Mouse (Mus musculus) ES-Bruce4 (cell line): ENCODE data around the gene Tcf7l2. TPM values are rescaled to one million over a fixed set of nuclear protein-coding genes. Genes with fewer than 3 reads are reported as not detected.

ENCODE experiments used
- H3K27ac ChIP-seq: 2 replicates; pipeline ENCODE4 v1.5.1; 2012; ENCODE audit warnings: low read length, inconsistent platforms; ENCODE audit not compliant: insufficient read depth
- H3K27me3 ChIP-seq: 2 replicates; pipeline ENCODE4 v1.6.1; 2012; ENCODE audit warnings: mild to moderate bottlenecking, low read length, inconsistent platforms; ENCODE audit not compliant: control insufficient read depth, poor library complexity, insufficient read depth, severe bottlenecking
- H3K36me3 ChIP-seq: 2 replicates; pipeline ENCODE4 v1.6.1; 2012; ENCODE audit warnings: inconsistent platforms, mild to moderate bottlenecking, low read length, moderate library complexity; ENCODE audit not compliant: control insufficient read depth, poor library complexity, insufficient read depth, severe bottlenecking
- H3K4me1 ChIP-seq: one replicate; pipeline ENCODE4 v1.8.1; 2011; ENCODE audit warnings: low read length; ENCODE audit not compliant: control insufficient read depth, insufficient read depth
- H3K4me3 ChIP-seq: 2 replicates; pipeline ENCODE4 v1.5.1; 2011; ENCODE audit warnings: low read depth, mild to moderate bottlenecking, low read length
- H3K9ac ChIP-seq: 2 replicates; pipeline ENCODE4 v1.6.1; 2012; ENCODE audit warnings: low read depth, mild to moderate bottlenecking, inconsistent platforms; ENCODE audit not compliant: poor library complexity, severe bottlenecking
- H3K9me3 ChIP-seq: replicated peaks from 2 replicates; pipeline ENCODE4 v1.6.1; 2012; ENCODE audit warnings: mild to moderate bottlenecking, low read length, inconsistent platforms; ENCODE audit not compliant: control insufficient read depth, poor library complexity, insufficient read depth, severe bottlenecking
- CTCF ChIP-seq: IDR thresholded peaks from one replicate; pipeline ENCODE4 v1.8.1; 2011; ENCODE audit warnings: low read depth, low read length
- EP300 ChIP-seq: IDR thresholded peaks from 2 replicates; pipeline ENCODE4 v1.6.1; 2011; ENCODE audit warnings: low read depth, low read length; ENCODE audit not compliant: insufficient read depth
- POLR2A ChIP-seq: IDR thresholded peaks from one replicate; pipeline ENCODE4 v1.8.1; 2011; ENCODE audit warnings: low read length; ENCODE audit not compliant: insufficient read depth
- polyA plus RNA-seq: library from polyadenylated mRNA; stranded (reverse); fragments of >200 nt; gene quantifications from 2 replicates; pipeline ENCODE4 v1.2.4, GENCODE M21; 2011; ENCODE audit warnings: low read depth; ENCODE audit not compliant: missing spikeins, insufficient read depth, insufficient read length

Gene Tcf7l2
- polyA plus RNA-seq, 1 experiment, result 23.8 TPM

DNA sequence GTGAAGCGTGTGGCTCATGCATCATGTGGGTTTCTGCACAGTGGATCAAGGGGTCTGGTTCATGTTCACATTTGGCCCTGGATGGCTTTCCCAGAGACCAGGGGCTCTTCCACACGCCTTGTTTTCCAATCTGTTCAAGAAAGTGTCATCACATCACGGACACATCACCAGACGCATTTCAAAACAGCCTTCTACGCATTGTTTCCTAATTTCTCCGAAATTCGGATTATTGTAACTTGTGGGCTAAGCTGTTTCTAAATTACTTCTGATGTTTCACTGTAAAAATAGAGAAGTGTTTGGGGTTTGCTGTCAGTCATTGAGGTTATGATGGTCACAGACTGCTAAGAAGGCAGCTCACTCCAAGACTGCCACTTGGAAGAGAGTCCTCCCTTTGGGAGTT lies 78.6 kb downstream of the Tcf7l2 start:
- no peaks in the 10 kb centered on the region for H3K4me1 ChIP-seq

DNA sequence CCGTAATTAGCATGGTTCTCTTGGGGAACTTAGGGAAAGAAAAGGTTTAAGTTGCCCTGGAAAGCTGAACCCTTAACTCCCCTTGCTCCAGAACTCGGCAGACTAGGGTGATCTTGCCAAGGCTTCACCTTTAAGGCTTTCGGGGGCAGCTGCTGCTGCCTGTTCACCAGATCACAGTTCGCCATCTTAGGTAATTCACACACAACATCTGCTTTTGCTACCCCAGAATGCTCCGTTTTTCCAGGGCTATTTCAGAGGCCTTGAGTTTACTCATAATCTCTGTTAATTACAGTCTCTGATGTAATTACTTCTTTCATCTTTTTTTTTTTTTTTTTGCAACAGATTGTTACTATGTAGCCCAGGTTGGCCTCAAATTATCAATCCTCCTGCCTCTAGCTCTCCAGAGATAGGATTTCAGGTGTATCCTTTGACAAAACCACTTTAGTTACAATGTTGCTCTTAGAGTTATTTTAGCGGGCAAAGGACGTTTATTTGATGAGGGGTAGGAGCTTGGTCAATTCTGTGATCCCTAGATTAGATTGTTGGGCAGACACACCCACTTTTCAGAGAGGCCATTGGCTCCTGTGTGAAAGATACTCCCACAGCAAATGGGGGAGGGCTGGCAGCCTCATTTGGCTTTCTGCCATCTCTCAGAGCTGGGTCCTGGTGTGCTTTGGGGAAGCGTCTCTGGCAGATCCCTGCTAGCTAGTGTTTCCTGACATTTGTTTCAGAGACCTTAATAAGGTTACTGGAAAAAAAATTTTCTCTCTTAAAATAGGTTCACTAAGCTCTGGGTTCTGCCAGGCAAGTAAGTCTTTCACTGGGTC lies 83.6 kb downstream of the Tcf7l2 start:
- Histone ChIP-seq H3K36me3 (no peaks in the 10 kb centered on the region), H3K9me3 (no peaks in the 10 kb centered on the region), H3K4me1 (no peaks in the 10 kb centered on the region), H3K4me3 (no peak overlapping the region), H3K27me3 (no peaks in the 10 kb centered on the region), H3K27ac (no peak overlapping the region), H3K9ac (no peak overlapping the region)
- TF ChIP-seq POLR2A, result no peak
- no peak for TF ChIP-seq CTCF
- no peak for TF ChIP-seq EP300

More for the DNA sequence above, 78.6 kb downstream of the Tcf7l2 start:
- TF ChIP-seq EP300 (no peak), POLR2A (no peak), CTCF (no peak)
- Histone ChIP-seq H3K27me3 (no peaks in the 10 kb centered on the region), H3K4me3 (no peak overlapping the region), H3K9ac (no peak overlapping the region), H3K9me3 (no peaks in the 10 kb centered on the region), H3K27ac (no peak overlapping the region), H3K36me3 (no peaks in the 10 kb centered on the region)

GRCm38 (mm10) chr19:55825951-55826507 lies 84.4 kb downstream of the Tcf7l2 start:
- no peak for TF ChIP-seq EP300
- no peak for TF ChIP-seq POLR2A
- no peak for TF ChIP-seq CTCF
- no peaks in the 10 kb centered on the region for H3K27me3 ChIP-seq
- no peaks in the 10 kb centered on the region for H3K36me3 ChIP-seq
- no peak overlapping the region for H3K9ac ChIP-seq
- no peak overlapping the region for H3K27ac ChIP-seq
- H3K9me3 ChIP-seq, result no peaks in the 10 kb centered on the region
- H3K4me1 ChIP-seq, result no peaks in the 10 kb centered on the region
- no peak overlapping the region for H3K4me3 ChIP-seq

- no peak overlapping the region for H3K4me3 ChIP-seq
- H3K4me1 ChIP-seq, result no peaks in the 10 kb centered on the region
- H3K27ac ChIP-seq, result no peak overlapping the region
- TF ChIP-seq EP300, result no peak
- no peak for TF ChIP-seq CTCF
- TF ChIP-seq POLR2A, result no peak
- H3K9ac ChIP-seq, result no peak overlapping the region
- H3K36me3 ChIP-seq, result no peaks in the 10 kb centered on the region
- H3K27me3 ChIP-seq, result no peaks in the 10 kb centered on the region
- H3K9me3 ChIP-seq, result no peaks in the 10 kb centered on the region
Measured at GRCm38 (mm10) chr19:55827613-55828259, 86.1 kb downstream of the Tcf7l2 start.

- no peak overlapping the region for H3K27ac ChIP-seq
- no peak overlapping the region for H3K9ac ChIP-seq
- H3K4me3 ChIP-seq, result no peak overlapping the region
- no peaks in the 10 kb centered on the region for H3K4me1 ChIP-seq
- TF ChIP-seq POLR2A (no peak), EP300 (no peak), CTCF (no peak)
- no peaks in the 10 kb centered on the region for H3K36me3 ChIP-seq
- H3K9me3 ChIP-seq, result no peaks in the 10 kb centered on the region
- H3K27me3 ChIP-seq, result no peaks in the 10 kb centered on the region
Measured at GRCm38 (mm10) chr19:55830976-55831559, 89.4 kb downstream of the Tcf7l2 start.

GRCm38 (mm10) chr19:55832122-55832521 lies 90.5 kb downstream of the Tcf7l2 start:
- Histone ChIP-seq H3K27me3 (no peaks in the 10 kb centered on the region), H3K9me3 (no peaks in the 10 kb centered on the region), H3K9ac (no peak overlapping the region), H3K36me3 (no peaks in the 10 kb centered on the region), H3K4me1 (no peaks in the 10 kb centered on the region), H3K27ac (no peak overlapping the region), H3K4me3 (no peak overlapping the region)
- TF ChIP-seq CTCF (no peak), POLR2A (no peak), EP300 (no peak)
